Mouse (Mus musculus) kidney, adult 8-10 months (tissue): ENCODE results near the gene Odf2l.

Experiments used
- DNase-seq, 2 experiments: peaks; one replicate each; pipeline ENCODE4 v3.0.0; 2022

The Odf2l gene

DNA sequence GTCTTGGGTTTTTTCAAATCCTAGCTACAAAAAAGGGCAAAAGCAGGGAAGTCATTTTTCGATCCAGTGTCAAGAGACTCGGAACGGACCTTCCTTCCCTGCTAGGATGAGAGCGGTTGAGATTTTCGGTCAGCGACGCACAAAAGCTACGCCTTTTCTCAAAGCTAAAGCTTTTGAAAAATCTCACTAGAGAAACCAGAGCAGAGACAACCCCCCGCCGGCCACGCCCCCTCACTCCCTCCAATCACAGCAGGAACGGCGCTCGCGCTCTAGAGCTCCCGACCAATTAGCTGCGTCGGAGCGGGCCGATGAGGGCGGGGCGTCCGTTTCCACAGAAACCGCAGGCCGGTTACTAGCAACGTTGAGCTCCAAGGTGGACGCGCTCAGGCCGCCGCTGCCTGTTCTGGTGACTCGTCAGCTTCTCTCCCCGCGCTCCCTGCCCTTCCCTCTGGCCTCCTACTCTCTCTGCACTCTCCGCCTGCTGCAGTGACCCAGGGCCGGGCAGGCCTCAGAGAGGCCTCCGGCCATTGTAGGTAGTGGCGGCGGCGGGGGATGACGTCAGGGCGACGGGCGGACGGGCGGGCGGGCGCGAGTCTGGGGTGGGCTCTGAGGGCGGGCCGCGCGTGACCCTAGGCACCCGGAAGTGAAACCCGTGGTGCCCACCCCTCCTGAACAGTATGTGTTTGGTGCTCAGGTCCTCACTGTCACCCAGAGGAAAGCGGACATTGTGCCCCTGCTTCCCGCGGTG is at the start of gene Odf2l:
Gene Odf2l, plus strand, starts transcription at position 335 of the 748 bp plus-strand sequence.
- peak; percentile 97 for DNase-seq

DNA sequence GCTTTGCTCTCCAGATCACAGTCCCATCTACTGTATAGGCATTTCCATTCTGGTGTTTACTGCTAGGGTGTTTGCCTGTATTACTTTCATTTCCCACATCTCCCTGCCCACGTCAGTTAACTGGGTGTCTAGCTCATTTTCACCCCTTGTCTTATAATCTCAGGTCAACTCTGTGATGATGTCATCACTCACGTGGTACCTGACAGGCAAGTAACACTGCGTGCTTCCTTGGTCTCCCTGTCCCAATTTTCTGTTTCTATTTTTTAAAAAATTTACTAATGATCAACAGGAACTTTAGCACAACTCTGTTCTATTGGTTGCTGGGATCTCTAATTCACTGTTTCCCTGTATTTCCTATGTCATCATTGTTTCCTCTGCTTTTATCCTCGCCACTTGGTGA is 49.4 kb upstream of the Odf2l start:
- DNase-seq: no peak

DNA sequence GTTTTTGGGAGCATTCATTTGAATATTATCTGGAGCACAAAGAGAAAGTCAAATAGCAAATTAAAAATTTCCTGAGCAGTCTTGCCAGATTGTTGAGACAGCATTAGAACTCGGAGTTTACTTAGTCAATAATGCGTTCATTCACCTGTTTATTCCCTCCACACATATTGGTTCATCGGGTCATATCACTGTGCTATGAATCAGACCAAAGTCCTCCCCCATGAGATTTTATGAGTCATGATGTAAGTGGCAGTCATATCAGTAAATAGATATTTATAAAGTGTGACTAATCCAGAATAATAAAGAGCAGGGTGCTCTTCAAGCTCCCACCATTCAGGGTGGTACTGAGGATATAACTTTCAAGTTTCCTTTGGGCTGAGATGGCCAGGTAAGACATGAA is 46.0 kb upstream of the Odf2l start:
- no peak for DNase-seq

DNA sequence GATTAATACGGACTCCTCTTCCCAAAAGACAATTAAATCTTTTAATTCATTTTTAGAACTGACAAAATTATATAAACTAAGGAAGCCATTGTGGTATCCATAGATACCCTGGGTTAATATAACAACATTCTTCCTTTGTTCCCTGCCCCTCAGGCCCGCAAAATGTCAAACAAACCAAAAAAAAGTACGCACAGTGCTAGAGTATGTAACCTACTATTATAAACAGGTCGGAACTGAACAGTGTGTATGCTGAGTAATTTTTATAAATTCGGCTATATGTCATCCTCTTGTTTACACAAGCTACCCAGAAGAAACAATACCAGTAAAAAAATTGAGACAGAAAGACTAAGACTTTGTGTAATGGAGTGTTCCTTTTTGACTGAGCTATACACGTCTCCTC is 40.0 kb upstream of the Odf2l start:
- DNase-seq: no peak

DNA sequence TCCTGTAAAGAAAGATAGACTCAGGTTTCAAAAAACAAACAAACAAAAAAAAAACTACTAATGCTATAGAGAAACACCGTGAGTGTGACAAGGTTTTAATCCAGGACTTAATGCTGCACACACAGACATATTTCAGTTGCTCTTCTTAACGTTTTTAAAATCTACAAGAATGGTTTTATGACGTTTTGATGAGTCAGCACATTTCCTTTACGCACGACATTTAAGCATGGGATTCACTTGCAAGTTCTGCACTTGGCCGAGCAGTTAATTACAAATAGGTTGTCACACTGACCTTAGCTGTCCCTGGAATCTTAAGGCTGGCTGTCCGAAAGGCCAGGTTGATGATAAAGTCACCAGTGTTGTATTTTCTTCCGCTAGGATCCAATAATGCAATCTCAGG is 37.5 kb upstream of the Odf2l start:
- DNase-seq: no peak

DNA sequence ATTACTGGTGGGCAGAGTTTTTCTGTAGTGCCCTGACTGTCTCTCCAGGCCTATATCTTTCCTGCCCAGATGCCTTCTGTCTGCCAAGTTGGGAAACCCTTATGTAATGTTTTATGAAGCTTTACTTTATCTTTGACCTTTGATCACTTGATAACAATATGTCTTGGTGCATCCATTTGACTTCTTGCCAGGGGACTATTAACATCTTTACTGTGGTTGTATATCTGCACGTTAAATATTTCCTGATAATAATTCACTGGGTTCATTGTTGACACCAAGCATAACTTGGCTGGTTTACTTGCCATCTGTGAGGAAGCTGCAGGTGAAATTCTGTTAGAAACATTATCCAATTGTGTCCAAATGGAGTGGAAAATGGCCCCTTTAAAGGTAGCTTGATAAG is 35.3 kb upstream of the Odf2l start:
- DNase-seq: no peak

DNA sequence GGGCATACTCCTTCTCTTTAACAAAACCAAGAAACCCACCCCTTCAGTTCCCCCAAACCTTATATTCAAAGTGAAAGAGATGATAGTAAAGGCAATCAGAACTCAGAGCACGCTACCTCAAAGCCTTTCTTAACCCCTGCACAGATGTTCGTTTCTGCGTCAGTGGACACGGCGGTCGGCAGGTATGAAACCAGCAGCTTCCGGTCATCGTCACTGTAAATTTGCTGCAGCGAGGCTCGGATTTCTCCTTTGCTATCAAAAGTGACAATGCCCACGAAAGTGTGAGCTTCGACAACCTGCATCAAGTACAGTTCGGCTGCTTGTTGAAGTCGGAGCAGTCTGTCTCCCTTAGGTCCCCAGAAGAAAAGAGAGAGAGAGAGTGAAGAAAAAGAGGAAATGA is 32.2 kb upstream of the Odf2l start:
- no peak for DNase-seq

DNA sequence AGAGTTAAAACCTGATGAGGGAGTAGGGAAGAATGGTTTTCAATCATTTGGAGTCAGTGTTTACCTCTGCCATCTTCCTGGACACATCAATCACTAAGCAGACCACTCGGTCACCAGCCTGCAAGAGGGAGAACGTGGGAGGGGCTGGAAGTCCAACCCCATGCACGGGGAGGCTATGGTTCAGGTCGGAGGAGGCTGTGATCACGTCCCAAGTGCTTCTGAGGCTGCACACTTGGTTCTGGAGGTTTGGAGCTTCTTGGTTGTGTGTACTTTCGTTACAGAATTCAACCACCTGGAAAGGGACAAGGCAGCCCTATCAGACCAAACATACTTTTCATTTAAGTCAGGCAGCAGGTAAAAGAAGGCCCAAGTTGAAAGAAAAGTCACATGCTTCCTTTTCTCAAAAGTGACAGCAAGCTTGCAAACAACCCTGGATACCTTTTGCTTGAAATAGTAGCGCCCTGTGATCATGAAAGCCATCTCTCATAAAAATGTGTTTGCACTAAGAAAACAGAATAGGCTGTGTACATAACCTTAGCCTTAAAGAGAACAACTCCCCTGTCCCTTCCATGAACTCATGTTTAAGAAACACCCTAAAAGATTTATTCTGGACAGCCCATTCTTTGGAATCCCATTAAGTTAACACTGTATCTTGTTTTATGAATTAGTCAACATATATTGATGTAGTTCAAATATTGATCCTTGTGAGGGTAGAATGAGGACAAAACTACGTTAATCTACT is 30.4 kb upstream of the Odf2l start:
- no peak for DNase-seq

DNA sequence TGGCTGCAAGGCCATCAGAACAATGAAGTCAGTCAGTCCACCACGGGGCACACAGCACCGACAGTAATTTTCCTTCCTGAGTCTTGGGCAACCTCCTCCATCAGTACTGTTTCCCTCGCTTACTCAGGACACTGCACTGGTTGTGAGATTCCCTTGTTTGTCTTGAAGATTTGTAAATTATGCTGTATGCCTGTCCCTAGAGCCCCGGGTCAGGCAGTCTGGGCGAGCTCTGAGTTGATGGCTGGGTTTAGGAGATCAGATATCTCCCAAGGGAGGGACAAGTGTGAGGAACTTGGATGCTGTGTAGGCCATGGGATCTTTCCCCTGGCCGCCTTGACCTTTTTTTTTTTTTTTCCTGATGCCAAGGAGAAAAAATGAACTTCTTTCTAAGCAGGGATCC is 19.1 kb upstream of the Odf2l start, which contains the start of gene Clca2:
Gene Clca2, minus strand, starts transcription at position 153 of the 400 bp plus-strand sequence.
- no peak for DNase-seq

DNA sequence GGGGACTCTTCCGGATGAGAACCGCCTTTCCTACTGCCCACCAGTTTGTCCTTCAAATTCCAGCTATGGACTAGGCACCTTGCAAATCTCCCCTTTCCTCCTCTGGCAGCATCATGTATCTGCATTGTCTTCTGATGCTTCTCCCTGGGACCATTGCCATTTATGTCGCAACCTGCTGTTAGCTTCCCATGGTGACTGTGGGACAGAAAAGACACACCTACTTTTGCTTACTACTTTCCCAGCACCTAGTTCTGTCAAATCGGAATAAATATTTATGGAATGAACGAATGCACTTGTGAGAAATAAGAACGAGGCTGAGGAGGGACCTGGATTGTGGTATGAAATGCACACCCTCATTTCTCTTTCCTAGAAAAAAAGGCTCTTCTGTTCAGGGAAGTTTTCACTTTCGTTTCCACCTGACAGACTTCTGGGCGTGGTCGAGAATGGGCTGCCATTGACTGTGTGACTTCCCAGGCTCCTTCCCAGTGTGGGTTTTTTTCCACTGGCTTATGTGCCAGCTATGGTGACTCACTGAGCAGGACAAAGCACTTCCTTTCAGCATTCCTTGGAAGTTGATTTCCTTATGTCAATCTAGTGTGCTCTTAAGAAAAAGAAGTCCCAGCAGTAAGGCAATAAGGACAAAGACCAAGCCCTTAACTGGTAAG is 16.4 kb upstream of the Odf2l start:
- peak; percentile 57 to 58 for DNase-seq

DNA sequence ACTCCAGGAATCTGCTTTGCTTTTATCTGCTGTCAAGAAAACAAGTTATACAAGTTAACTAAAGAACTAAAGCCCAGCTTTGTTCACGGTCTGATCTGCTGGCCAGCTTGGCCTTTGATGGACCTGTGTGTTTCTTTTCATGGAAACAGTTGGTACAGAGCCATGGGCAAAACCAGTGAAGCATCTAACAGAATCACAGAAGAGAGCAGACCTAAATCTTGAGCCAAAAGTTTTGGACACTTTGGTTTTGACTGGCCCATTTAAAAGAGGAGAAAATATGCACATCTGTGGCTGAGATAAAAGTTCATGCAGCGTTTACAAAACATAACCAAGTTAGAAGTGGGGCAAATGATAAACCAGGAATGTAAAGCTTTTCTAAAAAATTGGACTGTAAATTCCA is 15.1 kb upstream of the Odf2l start:
- DNase-seq: no peak

DNA sequence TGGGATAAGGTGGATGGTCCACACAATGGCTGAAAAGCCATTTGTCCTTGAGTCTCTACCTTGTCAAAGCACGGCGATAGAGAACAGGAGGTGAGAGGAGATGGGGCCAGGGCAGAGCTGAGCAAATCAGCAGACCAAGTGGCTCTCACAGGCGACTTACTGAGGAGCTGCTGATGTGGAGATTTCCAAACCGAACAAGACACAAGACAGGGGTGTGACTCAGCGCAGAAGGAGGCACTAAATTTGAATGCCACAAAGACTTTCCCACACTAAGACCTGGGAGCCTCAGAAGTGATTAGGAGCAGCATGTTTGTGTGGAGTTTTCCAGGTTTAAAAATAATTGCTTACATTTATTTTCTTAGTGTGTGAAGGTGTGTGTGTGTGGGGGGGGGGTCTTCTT is 14.6 kb upstream of the Odf2l start:
- DNase-seq: no peak

DNA sequence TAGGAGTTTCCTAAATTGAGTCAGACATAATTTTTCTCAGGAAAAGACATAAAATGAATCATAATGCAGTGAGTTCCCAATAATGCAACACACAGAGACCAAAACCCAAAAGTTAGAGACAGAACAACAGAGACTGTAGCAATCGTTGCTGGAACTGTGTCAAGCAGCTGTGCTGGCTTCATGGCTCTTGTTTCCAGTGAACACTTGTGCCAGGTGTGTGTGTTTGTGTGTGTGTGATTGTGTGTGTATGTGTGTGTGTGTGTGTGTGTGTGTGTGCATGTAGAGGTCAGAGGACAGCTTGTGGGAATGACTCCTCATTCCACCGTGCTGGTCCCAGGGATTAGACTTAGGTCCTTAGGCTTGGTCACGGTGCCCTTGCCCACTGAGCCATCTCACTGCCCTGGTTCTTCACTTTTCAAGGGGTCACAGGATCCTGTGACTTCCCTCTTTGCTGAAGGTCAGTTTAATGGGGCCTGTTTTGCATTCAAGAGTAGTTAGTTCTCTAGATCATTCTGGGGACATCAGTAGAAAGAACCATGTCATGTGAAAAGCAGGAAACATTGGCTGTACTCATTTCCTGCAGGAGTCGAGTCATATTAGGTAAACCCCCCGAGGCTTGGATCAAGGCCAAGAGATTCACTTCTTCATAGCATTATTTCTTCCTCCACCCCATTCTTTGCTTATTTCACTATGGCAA is 13.2 kb upstream of the Odf2l start:
- DNase-seq: no peak

DNA sequence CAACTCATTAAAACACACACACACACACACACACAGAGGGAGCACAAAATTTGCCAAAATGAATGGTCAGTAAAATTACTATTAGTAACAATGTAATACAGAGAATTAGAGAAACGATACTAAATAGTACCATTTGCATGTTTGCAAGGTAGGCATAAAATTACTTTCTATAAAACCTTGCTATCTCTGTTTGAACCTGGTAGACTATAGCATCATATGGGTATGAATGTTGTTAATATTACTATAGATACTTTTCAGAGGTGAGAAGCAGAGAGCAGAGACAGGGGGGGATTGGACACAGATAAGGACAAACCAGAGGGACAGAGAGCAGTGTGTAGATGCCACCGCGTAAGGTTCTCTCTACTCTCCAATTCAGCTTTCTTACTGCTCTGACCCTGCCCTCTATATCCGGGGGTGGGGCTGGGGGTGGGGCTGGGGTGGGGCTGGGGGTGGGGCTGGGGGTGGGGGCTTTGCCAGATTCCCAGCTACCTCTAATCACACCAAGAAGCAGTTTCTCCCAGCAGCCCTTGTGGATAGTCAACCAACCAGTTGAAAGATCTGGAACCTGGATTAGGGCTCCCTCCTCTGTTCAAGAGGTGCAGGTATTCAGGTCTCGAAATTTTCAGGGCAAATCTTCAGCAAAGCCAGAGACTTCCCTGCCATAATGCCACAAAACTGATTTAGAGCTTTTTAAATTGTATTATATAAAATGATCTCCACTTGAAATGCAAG is 12.4 kb upstream of the Odf2l start:
- no peak for DNase-seq

DNA sequence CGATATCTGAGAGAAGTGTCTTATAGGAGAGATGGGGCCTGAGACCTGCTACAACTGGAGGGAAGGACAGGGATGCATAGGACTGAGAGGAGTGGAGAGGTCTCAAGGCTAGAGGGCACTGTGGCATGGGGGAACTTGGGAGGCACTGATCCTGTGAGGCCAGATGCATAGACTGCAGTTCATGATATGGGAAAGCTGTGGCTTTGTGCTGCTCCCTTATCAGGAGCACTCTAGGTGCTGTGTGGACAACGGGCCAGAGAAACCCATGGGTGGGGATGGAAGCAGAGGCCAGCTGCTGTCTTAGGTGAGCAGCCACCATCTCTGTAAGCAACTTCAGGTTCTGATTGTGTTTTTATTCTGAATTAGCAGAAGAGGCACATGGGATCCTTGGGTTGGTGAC is 3.2 kb upstream of the Odf2l start:
- no peak for DNase-seq

DNA sequence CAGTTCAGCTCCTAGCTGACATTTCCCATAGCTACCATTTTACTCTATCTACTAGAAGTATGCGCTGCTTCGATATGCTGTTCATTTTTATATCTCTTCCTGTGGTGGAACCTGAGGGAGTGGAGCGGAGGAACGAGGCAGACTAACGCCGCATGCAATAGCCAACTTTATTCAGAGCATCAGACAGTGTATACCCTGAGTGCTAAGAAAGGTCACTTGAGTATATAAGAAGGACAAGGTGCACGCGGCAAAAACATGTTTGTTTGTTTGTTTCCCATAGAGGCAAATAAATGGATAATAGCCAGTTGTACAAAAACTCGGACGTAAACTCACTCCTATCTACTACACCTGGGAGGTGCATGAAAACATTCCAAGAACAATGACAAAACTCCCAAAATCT is 751 bp upstream of the Odf2l start:
- DNase-seq: no peak

DNA sequence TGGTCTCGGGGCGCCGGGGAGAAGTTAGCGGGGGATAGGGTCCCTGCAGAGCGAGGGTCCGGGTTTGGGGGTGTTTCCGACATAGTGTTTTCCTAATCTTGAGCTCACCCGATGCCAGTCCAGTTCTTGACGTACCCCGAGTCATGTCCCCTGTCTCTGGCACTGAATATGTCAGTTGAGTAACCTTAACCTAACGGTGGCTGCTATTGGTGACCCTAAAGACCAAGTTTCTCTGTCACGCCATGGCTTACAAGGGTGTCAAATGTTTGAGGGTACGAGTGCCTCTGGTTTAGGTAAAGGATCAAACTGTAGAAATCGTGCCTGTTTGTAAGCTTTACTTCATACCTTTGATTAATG is 592 bp downstream of the Odf2l start:
- DNase-seq: no peak

DNA sequence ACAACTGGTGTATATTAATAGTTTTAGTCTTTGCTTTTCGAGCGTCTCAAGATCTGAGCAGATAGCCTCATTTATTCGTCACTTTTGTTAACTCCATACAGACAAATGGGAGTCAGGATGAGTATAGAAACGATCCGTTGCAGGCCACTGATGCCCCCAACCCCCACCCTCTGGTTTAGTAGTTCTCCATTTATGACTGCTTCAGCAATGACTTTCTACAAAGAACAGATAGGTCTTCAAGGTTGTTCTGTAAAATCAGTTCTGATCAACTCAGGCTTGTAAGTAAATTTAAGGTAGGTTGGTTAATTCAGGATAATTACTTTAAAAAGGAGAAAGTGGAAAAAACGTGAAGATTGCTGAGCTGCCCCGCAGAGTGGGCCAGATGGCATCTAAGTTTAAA is 1.0 kb downstream of the Odf2l start:
- DNase-seq: no peak

DNA sequence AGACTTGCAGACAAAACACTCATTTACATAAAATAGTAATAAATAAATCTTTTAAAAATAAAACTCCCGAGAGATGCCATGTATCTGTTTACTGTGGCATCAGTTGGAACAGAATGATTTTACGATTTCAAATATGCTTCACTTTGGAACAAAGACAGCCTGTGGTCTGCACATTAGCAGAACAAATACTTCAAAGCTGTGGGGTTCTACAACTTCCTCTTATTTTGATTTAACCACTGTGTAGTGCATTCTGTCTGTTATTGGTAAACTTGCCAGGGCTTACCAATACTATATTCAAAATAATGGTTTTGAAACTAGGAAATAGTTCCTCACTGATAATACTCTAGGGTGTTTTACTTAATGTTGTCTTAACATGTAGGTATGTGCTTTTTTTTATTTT is 8.2 kb downstream of the Odf2l start:
- DNase-seq: no peak

DNA sequence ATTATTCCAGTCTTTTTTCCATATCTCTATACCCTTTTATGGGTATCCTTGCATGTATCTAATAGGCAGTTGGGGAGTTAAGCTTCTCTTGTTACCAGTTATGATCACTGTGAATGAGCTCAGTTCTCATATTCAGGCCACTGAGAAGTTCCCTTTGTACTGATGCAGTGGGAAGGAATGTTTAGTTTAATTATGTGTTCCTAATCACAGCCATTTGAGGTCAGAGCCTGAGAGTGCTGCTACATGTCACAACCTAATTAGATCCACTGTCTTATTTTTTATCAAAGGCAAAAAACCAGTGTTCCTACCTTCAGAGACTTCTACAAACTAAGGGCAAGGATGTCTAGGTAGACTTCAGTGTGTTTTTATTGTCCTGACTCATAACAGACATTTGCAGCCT is 11.0 kb downstream of the Odf2l start:
- no peak for DNase-seq

DNA sequence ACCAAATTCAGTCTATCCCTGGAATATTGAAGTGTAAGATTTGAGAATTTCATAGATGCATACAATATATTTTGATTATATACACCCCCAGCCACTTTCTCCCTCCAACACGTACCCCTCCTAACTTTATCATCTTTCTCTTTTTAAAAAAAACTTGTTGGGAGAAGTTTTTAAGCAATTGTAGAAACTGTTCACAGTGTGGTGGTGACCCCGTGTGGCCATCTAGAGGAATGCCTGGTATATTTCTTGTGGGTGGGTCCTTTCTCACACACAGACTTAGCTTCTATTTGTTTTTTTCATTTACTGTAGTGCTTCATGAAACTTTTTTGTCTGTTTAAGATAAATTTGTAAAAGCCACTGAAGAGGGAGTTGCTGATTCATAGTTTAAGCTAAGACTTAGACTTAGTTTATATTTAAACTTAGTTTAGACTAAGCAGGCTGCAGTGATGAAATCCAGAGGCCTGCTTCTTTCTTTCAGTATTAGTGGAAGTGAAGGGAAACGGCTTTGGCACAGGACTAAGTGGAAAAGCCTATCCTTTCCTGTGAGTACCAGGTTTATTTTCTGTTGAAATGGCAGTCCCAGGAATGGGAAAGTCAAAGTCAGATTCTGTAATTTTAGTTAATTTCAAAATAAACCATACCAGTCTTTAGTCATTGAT is 13.0 kb downstream of the Odf2l start:
- DNase-seq: peak; percentile 12 to 35

DNA sequence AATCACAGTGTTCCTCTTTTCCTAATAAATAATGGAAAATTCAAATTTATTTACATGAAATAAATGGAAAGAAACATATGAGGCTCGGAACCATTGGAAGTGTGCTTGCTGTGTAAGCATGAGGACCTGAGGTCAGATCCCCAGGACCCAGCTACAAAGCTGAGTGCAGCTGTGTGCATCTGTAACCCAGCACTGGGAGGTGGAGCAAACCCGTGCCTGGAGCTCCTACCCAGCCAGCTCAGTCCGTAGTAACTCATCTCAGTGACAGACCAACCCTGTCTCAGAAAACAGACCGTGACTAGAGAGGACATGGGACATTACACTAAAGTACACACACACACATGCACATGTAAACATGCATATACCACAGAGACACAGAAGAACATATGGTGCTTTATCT is 21.8 kb downstream of the Odf2l start:
- DNase-seq: no peak
